Mouse (Mus musculus): ENCODE results near the gene Rpl23a.
"Not testable (repeated sequence)": the region's sequence is repeated elsewhere in the genome, so short reads cannot be mapped to it uniquely, and the experiment has no call there.

Gene Rpl23a

GRCm38 (mm10) chr11:78182961-78183844 lies at the start of gene Rpl23a:
Gene Rpl23a (minus strand): TSS chr11:78183584.
- peak; percentile 88 for DNase-seq

GRCm38 (mm10) chr11:78231518-78231917 lies 48.1 kb upstream of the Rpl23a start:
- no peak for DNase-seq

GRCm38 (mm10) chr11:78223586-78223985 lies 40.2 kb upstream of the Rpl23a start:
- DNase-seq: no peak

GRCm38 (mm10) chr11:78215709-78216317 lies 32.4 kb upstream of the Rpl23a start:
- no peak for DNase-seq

GRCm38 (mm10) chr11:78213086-78213817 lies 29.9 kb upstream of the Rpl23a start:
- no peak for DNase-seq

- no peak for DNase-seq
Observed at GRCm38 (mm10) chr11:78211513-78211912, 28.1 kb upstream of the Rpl23a start.

GRCm38 (mm10) chr11:78210615-78211014 lies 27.2 kb upstream of the Rpl23a start:
- no peak for DNase-seq

- DNase-seq: no peak
Observed at GRCm38 (mm10) chr11:78209886-78210285, 26.5 kb upstream of the Rpl23a start.

GRCm38 (mm10) chr11:78207190-78207589 lies 23.8 kb upstream of the Rpl23a start:
- DNase-seq: no peak

- DNase-seq: no peak
Observed at GRCm38 (mm10) chr11:78205361-78206206, 22.2 kb upstream of the Rpl23a start.

- no peak for DNase-seq
Observed at GRCm38 (mm10) chr11:78204287-78204686, 20.9 kb upstream of the Rpl23a start.

GRCm38 (mm10) chr11:78202372-78202771 lies 19.0 kb upstream of the Rpl23a start:
- no peak for DNase-seq

GRCm38 (mm10) chr11:78195101-78195863 lies 11.9 kb upstream of the Rpl23a start:
- no peak for DNase-seq

- no peak for DNase-seq
Observed at GRCm38 (mm10) chr11:78194411-78195100, 11.2 kb upstream of the Rpl23a start.

- no peak for DNase-seq
Observed at GRCm38 (mm10) chr11:78193113-78193512, 9.7 kb upstream of the Rpl23a start, which contains the start of gene Proca1. Gene Proca1 (plus strand): TSS chr11:78193392.

- DNase-seq: no peak
Observed at GRCm38 (mm10) chr11:78190041-78190440, 6.7 kb upstream of the Rpl23a start.

GRCm38 (mm10) chr11:78189234-78190040 lies 6.1 kb upstream of the Rpl23a start:
- no peak for DNase-seq

- DNase-seq: no peak
Observed at GRCm38 (mm10) chr11:78188331-78189233, 5.2 kb upstream of the Rpl23a start, which contains the start of gene Rab34. Gene Rab34 (plus strand): TSS chr11:78188430.

- DNase-seq: not testable (repeated sequence)
Observed at GRCm38 (mm10) chr11:78184702-78185101, 1.3 kb upstream of the Rpl23a start.
